Mouse (Mus musculus): ENCODE measurements around the gene Krtap13-1.
"Not testable (repeated sequence)": the region's sequence is repeated elsewhere in the genome, so short reads cannot be mapped to it uniquely, and the experiment has no call there.

Gene Krtap13-1

GRCm38 (mm10) chr16:88728812-88729275 lies at the start of gene Krtap13-1:
Krtap13-1 (plus strand) TSS chr16:88728862.
- no peak for DNase-seq (ENCODE audit: low spot score)

- DNase-seq (ENCODE audit: low spot score), result no peak
Measured at GRCm38 (mm10) chr16:88679099-88679498, 49.6 kb upstream of the Krtap13-1 start.

DNA sequence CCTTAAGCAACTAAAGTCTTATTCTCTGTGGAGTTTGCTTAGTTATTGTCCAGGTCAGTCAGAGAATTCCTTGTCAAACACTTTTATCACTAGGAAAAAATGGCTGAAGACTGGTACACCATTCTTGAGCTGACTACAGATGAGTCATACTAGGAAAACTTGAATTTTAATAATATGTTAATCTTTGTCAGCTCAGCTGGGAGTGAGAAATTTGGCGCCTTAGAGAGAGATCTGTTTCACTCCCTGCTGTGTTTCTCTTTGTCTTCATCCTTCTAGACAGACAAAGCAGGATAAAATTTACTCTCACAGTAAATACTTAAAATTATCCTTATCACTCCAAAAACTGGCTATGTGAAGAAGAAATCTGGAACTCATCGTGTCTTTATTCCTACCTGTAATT lies 47.4 kb upstream of the Krtap13-1 start:
- no peak for DNase-seq (ENCODE audit: low spot score)

DNA sequence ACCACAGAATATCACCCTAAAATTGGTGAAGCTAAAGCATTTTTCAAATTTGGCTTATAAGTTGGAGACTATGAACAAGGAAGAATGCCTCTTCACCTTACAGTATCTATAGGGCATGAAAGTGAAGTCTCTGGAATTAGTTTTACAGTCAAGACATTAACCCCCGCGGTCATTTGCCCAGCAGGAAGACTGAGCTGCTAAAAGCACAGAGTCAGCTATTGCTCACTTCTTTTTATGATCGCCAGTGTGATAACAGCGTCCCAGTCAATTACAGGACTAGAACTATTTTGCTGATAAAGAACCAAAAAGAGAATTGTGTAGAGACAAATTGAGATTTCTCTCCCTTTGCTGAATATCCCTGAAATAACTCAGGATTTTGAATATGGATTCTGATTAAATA lies 32.4 kb upstream of the Krtap13-1 start:
- DNase-seq (ENCODE audit: low spot score), result no peak

GRCm38 (mm10) chr16:88701072-88701864 lies 27.4 kb upstream of the Krtap13-1 start:
- DNase-seq (ENCODE audit: low spot score), result no peak

GRCm38 (mm10) chr16:88707496-88708012 lies 21.1 kb upstream of the Krtap13-1 start, which contains the start of gene 2310061N02Rik:
2310061N02Rik (minus strand) TSS chr16:88707962.
- no peak for DNase-seq (ENCODE audit: low spot score)

- no peak for DNase-seq (ENCODE audit: low spot score)
Measured at GRCm38 (mm10) chr16:88710757-88711156, 17.9 kb upstream of the Krtap13-1 start.

DNA sequence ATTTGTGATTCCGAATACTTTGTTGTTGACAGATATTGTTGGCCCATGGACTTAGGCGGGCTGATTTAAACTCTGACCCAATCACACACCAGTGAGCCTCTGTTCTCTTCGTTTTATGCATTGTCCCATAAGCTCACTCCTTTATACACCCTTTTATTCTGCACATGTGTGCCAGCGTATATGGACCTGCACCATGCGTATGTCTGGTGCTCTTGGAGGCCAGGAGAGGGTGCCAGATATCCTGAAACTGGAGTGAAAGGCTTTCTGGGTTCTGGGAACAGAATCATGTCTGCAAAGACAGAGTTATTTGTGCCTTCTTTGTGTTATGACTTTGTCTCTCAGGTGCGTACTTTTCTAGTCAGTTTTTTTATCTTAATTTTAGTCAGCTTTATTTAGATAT lies 17.4 kb upstream of the Krtap13-1 start:
- DNase-seq (ENCODE audit: low spot score), result no peak

DNA sequence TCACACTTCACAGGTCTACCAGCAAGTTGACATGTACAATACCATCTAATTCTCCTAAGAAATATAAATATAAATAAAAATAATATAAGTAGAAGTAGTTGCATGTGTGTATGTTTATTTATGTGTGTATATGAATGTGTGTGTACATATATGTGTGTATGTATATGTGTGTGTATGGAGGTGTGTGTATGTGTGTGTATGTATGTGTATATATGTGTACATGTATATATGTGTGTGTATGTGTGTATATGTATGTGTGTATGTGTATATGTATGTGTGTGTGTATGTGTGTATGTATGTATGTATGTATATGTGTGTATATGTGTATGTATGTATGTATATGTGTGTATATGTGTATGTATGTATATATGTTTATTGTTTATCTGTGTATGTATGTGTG lies 12.1 kb upstream of the Krtap13-1 start:
- DNase-seq (ENCODE audit: low spot score), result no peak

DNA sequence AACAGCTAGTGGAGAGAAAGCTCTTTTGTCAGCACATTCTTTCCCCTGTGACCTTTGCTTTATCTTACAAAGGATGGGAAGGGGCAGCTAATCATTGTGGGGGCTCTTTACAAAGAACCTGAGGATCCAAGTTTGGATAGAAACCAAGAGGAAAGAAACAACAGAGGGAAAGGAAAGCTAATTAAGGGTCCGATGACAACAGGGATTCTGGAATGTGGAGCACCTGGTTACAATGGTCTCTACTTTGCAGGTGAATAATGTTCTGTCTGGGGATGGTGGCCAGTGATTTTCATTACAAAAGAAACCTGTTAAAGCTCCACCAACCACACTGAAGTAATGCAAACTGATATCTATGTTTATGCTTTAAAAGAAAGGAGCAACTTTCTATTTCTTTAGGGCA lies 8.6 kb upstream of the Krtap13-1 start:
- DNase-seq (ENCODE audit: low spot score), result no peak

DNA sequence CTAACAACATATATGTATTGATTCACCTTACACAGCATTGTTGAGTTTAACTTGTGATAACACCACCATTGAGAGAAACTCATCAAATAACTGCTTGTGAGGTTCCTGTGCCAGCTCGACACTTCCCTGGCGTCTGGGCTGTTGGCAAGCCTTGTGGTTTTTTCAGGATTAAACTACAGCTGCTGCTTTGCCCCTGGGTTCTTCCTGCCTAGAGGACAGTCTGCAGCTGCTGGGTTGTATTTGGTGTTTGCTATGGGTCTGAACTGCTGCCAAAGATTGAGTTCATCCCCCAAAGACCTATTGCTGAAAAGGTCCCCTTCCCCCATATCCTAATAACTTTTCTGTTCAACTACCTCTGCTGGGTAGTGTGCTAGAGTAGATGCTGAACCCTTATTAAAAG lies 6.7 kb downstream of the Krtap13-1 start:
- DNase-seq (ENCODE audit: low spot score), result no peak

DNA sequence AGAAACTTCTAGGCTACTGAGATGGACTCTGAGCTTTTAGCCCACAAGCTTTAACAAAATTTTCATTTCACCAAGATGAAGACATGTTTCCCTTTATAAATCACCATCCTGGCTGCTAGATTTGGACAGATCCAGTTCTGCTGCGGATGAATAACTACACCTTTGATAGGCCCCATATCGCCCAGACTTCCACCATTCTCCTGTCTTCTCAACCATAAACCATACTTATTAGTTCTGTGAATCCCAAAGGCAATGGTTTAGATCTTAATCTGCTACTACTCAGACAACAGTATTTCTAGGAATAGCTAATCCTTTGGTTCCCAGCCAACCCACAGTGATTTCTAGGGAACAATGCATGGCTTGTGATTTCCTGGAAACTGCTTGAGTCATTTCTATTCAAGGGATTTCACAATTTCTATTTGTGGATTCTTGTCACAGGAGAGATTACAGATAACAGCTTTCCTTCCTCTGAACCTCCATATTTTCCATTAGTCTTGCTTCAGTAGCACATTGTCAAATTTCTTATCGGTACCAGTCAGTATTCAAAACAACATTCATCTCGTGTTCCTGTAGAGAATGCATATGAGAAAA lies 16.2 kb downstream of the Krtap13-1 start:
- DNase-seq (ENCODE audit: low spot score), result no peak

GRCm38 (mm10) chr16:88747943-88748342 lies 19.3 kb downstream of the Krtap13-1 start:
- DNase-seq (ENCODE audit: low spot score), result no peak

- DNase-seq (ENCODE audit: low spot score), result not testable (repeated sequence)
Measured at GRCm38 (mm10) chr16:88751535-88751934, 22.9 kb downstream of the Krtap13-1 start, which contains the start of gene Krtap13. Krtap13 (minus strand) TSS chr16:88751635.

- not testable (repeated sequence) for DNase-seq (ENCODE audit: low spot score)
Measured at GRCm38 (mm10) chr16:88758547-88758946, 29.9 kb downstream of the Krtap13-1 start, which contains the start of gene 2310034C09Rik. 2310034C09Rik (plus strand) TSS chr16:88758847.

DNA sequence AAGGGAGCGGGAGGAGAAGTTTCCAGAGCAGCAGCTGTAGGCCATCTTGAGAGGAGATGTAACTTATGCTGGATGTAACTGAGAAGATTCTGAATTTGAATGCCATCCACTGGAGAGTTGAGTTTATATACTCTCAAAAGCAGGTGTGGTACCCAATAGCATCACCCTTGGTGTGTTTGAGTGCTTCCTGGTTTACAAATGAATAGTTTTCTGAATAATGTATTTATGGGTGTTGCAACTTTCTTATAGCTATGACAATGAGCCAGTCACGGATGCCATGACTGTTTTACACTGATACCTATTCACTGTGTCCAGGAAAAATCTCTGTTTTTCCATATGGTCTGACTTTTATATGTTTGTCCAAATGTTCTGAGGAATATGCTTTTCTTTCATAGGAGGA lies 45.4 kb downstream of the Krtap13-1 start, which contains the start of gene 2310057N15Rik:
Gene 2310057N15Rik (minus strand): TSS at position 101 of the 400 bp plus-strand sequence.
- no peak for DNase-seq (ENCODE audit: low spot score)

GRCm38 (mm10) chr16:88777596-88777995 lies 48.9 kb downstream of the Krtap13-1 start, which contains the start of gene Gm5965:
Gm5965 (plus strand) TSS chr16:88777896.
- no peak for DNase-seq (ENCODE audit: low spot score)
